In genomic region chr10:22159131-22159561, GRCm38 (mm10) we compare ENCODE assay signal across 8 mouse cellular contexts. TPM values are rescaled to one million over a fixed set of nuclear protein-coding genes. Genes with fewer than 3 reads are reported as not detected.
A peak's percentile ranks its signal among the peaks of the same experiment; 100 is the strongest.
DNase-seq lines count a peak whose midpoint lies in the region; ATAC-seq and TF ChIP-seq lines count a peak whose summit lies in the region.

No protein-coding gene starts in this region.

- H3K4me2 ChIP-seq in heart, embryonic 16.5 days (ENCODE audit: low read depth, low read length), result peak overlapping the region; percentile 68
- peak overlapping the region; percentile 51 for H3K4me2 ChIP-seq in hindbrain, embryonic 12.5 days (replicated peaks)
- H3K4me2 ChIP-seq in myocyte (ENCODE audit: low read depth), result peak overlapping the region; percentile 78

- WGBS in heart, embryonic 16.5 days, result under 1% methylated on average over 24 of the region's 24 CpGs
- WGBS in hindbrain, embryonic 12.5 days, result under 1% methylated on average over 24 of the region's 24 CpGs
- 3% methylated on average over 24 of the region's 24 CpGs for WGBS in lung, adult 2 months

- no peak for DNase-seq in heart, postnatal 36 days
- peak; percentile 77 for DNase-seq in R1 (ENCODE audit: low read depth, low spot score)
- DNase-seq in gastrocnemius, postnatal 14 days, result no peak
- no peak for DNase-seq in lung, adult 2 months

- peak overlapping the region; percentile 54 for H3K4me3 ChIP-seq in heart, embryonic 16.5 days (ENCODE audit: low read length)
- H3K4me3 ChIP-seq in hindbrain, embryonic 12.5 days, result peak overlapping the region; percentile 30; the same call in 1 of the 2 replicates
- H3K4me3 ChIP-seq in myocyte, result peak overlapping the region; percentile 24
- no peak overlapping the region for H3K4me3 ChIP-seq in lung, adult 2 months (replicated peaks; ENCODE audit: extremely low read depth, low read depth, low read length)

- TF ChIP-seq POLR2A in myocyte (IDR thresholded peaks at IDR 0.05; ENCODE audit: insufficient read length, low read depth), result no peak
- TF ChIP-seq POLR2A in lung, adult 2 months (IDR thresholded peaks at IDR 0.05; ENCODE audit: borderline replicate concordance, extremely low read depth, low read depth, low read length), result no peak

- 0 out of 2 replicates have a peak, but pooled peaks cover 4% of the 10 kb centered on the region for H3K4me1 ChIP-seq in heart, embryonic 16.5 days (ENCODE audit: control insufficient read depth, insufficient read depth, low read length)
- H3K4me1 ChIP-seq in hindbrain, embryonic 12.5 days, result peaks cover 11% of the 10 kb centered on the region
- no peaks in the 10 kb centered on the region for H3K4me1 ChIP-seq in lung, adult 2 months (ENCODE audit: control insufficient read depth, insufficient read depth, low read length)

- no peaks in the 10 kb centered on the region for H3K9me3 ChIP-seq in heart, embryonic 16.5 days (replicated peaks; ENCODE audit: control insufficient read depth, low read length)
- H3K9me3 ChIP-seq in hindbrain, embryonic 12.5 days (replicated peaks), result no peaks in the 10 kb centered on the region

- no peak overlapping the region for H3K9ac ChIP-seq in heart, embryonic 16.5 days (ENCODE audit: low read length)
- H3K9ac ChIP-seq in hindbrain, embryonic 12.5 days, result no peak overlapping the region

- no peak overlapping the region for H3K27ac ChIP-seq in heart, embryonic 16.5 days (ENCODE audit: low read length)
- no peak overlapping the region for H3K27ac ChIP-seq in hindbrain, embryonic 12.5 days

- no peak overlapping the region for H3ac ChIP-seq in myocyte (ENCODE audit: control insufficient read depth, insufficient read length)

- H3K79me2 ChIP-seq in myocyte (ENCODE audit: control insufficient read depth, insufficient read depth), result no peaks in the 10 kb centered on the region

- no peak for ATAC-seq in heart, embryonic 16.5 days (replicated peaks; ENCODE audit: extremely low read depth, insufficient read depth, low FRiP score)
- no peak; the same call in 1 of the 2 replicates for ATAC-seq in hindbrain, embryonic 12.5 days (ENCODE audit: low FRiP score)
- no peak for ATAC-seq in cerebellum, adult (ENCODE audit: insufficient number of reproducible peaks, low FRiP score, low TSS enrichment)

- no peaks in the 10 kb centered on the region for H3K36me3 ChIP-seq in heart, embryonic 16.5 days (ENCODE audit: control insufficient read depth, insufficient read depth)
- no peaks in the 10 kb centered on the region for H3K36me3 ChIP-seq in hindbrain, embryonic 12.5 days
- no peaks in the 10 kb centered on the region for H3K36me3 ChIP-seq in myocyte (ENCODE audit: control insufficient read depth, insufficient read depth)

- TF ChIP-seq CTCF in lung, adult 2 months (IDR thresholded peaks at IDR 0.05; ENCODE audit: insufficient read depth, low read length), result no peak

- intact Hi-C loops in heart, postnatal 36 days (cut with DNase I), result loop anchor here (5.0 kb wide), 2 partner anchors 102 to 862 kb away; partner anchors contain the start of gene Hbs1l
- intact Hi-C loops in gastrocnemius, postnatal 14 days (cut with DNase I; ENCODE audit: low total_unique reads), result no loop called here

- peaks cover 37% of the 10 kb centered on the region for H3K27me3 ChIP-seq in heart, embryonic 16.5 days (ENCODE audit: control insufficient read depth, insufficient read depth, low read length)
- peaks cover 68% of the 10 kb centered on the region for H3K27me3 ChIP-seq in hindbrain, embryonic 12.5 days
- peaks cover 15% of the 10 kb centered on the region for H3K27me3 ChIP-seq in myocyte (ENCODE audit: control insufficient read depth, insufficient read depth, insufficient read length)

TF ChIP-seq in myocyte, 11 proteins besides CTCF, POLR2A, EP300 and RAD21:
- TF ChIP-seq SRF (IDR thresholded peaks at IDR 0.05; ENCODE audit: control insufficient read depth, insufficient read length, low read depth) (no peak), USF1 (IDR thresholded peaks at IDR 0.05; ENCODE audit: low read depth) (no peak), TCF12 (IDR thresholded peaks at IDR 0.05; ENCODE audit: insufficient read depth, poor library complexity, severe bottlenecking) (no peak), E2F4 (IDR thresholded peaks at IDR 0.05; ENCODE audit: insufficient read depth) (no peak), MYOD1 (IDR thresholded peaks at IDR 0.05; ENCODE audit: control insufficient read depth in 1 of 3, insufficient read length in 2 of 3, low read depth in 2 of 3) (no peak), POLR2AphosphoS2 (IDR thresholded peaks at IDR 0.05; ENCODE audit: insufficient read length, low read depth) (no peak)

RNA-seq across cellular contexts. Expression of gene H60b, which starts 0.8 kb away (rescaled TPM):
- polyA plus RNA-seq in heart, embryonic 16.5 days (2015; fragmentation: Nextera tagmentation; extraction: Ambion mirVana), result 0.27 and 0.56 TPM in 2 replicates
- not detected for total RNA-seq in heart, postnatal 36 days (2021)
- 0.85 and 1.2 TPM in 2 replicates for polyA plus RNA-seq in hindbrain, embryonic 12.5 days (2016; fragmentation: Nextera tagmentation; extraction: Ambion mirVana)
- polyA plus RNA-seq in myocyte (2012; fragmentation: generic; extraction: Trizol), result 0.24 TPM
- total RNA-seq in gastrocnemius, postnatal 14 days (2021), result not detected
- polyA plus RNA-seq in lung, adult 2 months (2012; rRNA removed), result not detected in 2 replicates

RNA-seq across cellular contexts. Expression of gene Raet1e, which starts 0.8 kb away (rescaled TPM):
- 2.1 and 2.3 TPM in 2 replicates for polyA plus RNA-seq in heart, embryonic 16.5 days (2015; fragmentation: Nextera tagmentation; extraction: Ambion mirVana)
- not detected for total RNA-seq in heart, postnatal 36 days (2021)
- 6.1 and 6.8 TPM in 2 replicates for polyA plus RNA-seq in hindbrain, embryonic 12.5 days (2016; fragmentation: Nextera tagmentation; extraction: Ambion mirVana)
- 22.0 TPM for polyA plus RNA-seq in myocyte (2012; fragmentation: generic; extraction: Trizol)
- total RNA-seq in gastrocnemius, postnatal 14 days (2021), result under 1 TPM; 0.29 to 0.47 TPM
- polyA plus RNA-seq in lung, adult 2 months (2012; rRNA removed), result 0.98 and 1.0 TPM in 2 replicates

RNA-seq across cellular contexts. Expression of gene E030030I06Rik, which starts 10.1 kb away (rescaled TPM):
- 9.0 and 10.4 TPM in 2 replicates for polyA plus RNA-seq in heart, embryonic 16.5 days (2015; fragmentation: Nextera tagmentation; extraction: Ambion mirVana)
- 1 to 10 TPM in 1 of 2 experiments, under 1 TPM in 1; 1.00 to 2.0 TPM for total RNA-seq in heart, postnatal 36 days (2021)
- 13.5 and 15.6 TPM in 2 replicates for polyA plus RNA-seq in hindbrain, embryonic 12.5 days (2016; fragmentation: Nextera tagmentation; extraction: Ambion mirVana)
- 5.8 TPM for polyA plus RNA-seq in myocyte (2012; fragmentation: generic; extraction: Trizol)
- 1 to 10 TPM; 1.8 to 2.3 TPM for total RNA-seq in gastrocnemius, postnatal 14 days (2021)
- 2.2 and 4.2 TPM in 2 replicates for polyA plus RNA-seq in lung, adult 2 months (2012; rRNA removed)
